Mouse (Mus musculus) forebrain, embryonic 12.5 days (tissue): Measurements from ENCODE around the gene Slc4a1. TPM values are rescaled to one million over a fixed set of nuclear protein-coding genes. Genes with fewer than 3 reads are reported as not detected.

Experiments used
- ATAC-seq: fragments of 200-750 bp; cut with Nextera tagmentation; 2 replicates; pipeline ENCODE4 v1.8.0; 2017; ENCODE audit warnings: moderate TSS enrichment; ENCODE audit not compliant: low FRiP score
- H3K27ac ChIP-seq: fragments of 300-500 bp; sonication (generic); 2 replicates; pipeline ENCODE4 v1.5.1; 2016; ENCODE audit warnings: mild to moderate bottlenecking
- H3K27me3 ChIP-seq: fragments of 300-500 bp; sonication (generic); 2 replicates; pipeline ENCODE4 v1.6.1; 2016; ENCODE audit warnings: mild to moderate bottlenecking
- H3K36me3 ChIP-seq: fragments of 300-500 bp; sonication (generic); replicated peaks from 2 replicates; pipeline ENCODE4 v1.6.1; 2016; ENCODE audit warnings: mild to moderate bottlenecking
- H3K4me1 ChIP-seq: fragments of 300-500 bp; sonication (generic); 2 replicates; pipeline ENCODE4 v1.6.1; 2016
- H3K4me2 ChIP-seq: fragments of 300-500 bp; sonication (generic); 2 replicates; pipeline ENCODE4 v1.6.1; 2016; ENCODE audit warnings: mild to moderate bottlenecking, moderate library complexity
- H3K4me3 ChIP-seq: fragments of 300-500 bp; sonication (generic); replicated peaks from 2 replicates; pipeline ENCODE4 v1.5.1; 2016; ENCODE audit warnings: mild to moderate bottlenecking
- H3K9ac ChIP-seq: fragments of 300-500 bp; sonication (generic); 2 replicates; pipeline ENCODE4 v1.6.1; 2016; ENCODE audit warnings: mild to moderate bottlenecking
- H3K9me3 ChIP-seq: fragments of 300-500 bp; sonication (generic); 2 replicates; pipeline ENCODE4 v1.6.1; 2016
- WGBS: fragments of 180-500 bp; shearing (Covaris S2); methylation state at CpG from one replicate; pipeline ENCODE4 v1.1.7; 2016; 5-methylcytosine and 5-hydroxymethylcytosine counted together
- polyA plus RNA-seq: library from polyadenylated mRNA; unstranded; fragments of >200 nt; fragmentation: Nextera tagmentation; extraction: Ambion mirVana; gene quantifications from 2 replicates; pipeline ENCODE4 v1.2.1, GENCODE M21; 2016

Slc4a1 gene
- polyA plus RNA-seq, 1 experiment from 2014 or later = 25.7 TPM

GRCm38 (mm10) chr11:102406401-102406800 is 40.4 kb upstream of the Slc4a1 start:
- H3K9ac ChIP-seq = peak overlapping the region; percentile 87
- no peak for ATAC-seq
- H3K9me3 ChIP-seq = no peaks in the 10 kb centered on the region
- WGBS = 14% methylated on average over 3 of the region's 3 CpGs
- no peaks in the 10 kb centered on the region; the same call in 1 of the 2 replicates for H3K27me3 ChIP-seq
- peaks cover 43% of the 10 kb centered on the region for H3K4me1 ChIP-seq
- H3K4me3 ChIP-seq = peak overlapping the region; percentile 80
- H3K4me2 ChIP-seq = peak overlapping the region; percentile 85
- peaks cover 35% of the 10 kb centered on the region for H3K36me3 ChIP-seq
- 0 out of 2 replicates have a peak overlapping the region, but pooled peaks have one; percentile 80 for H3K27ac ChIP-seq

DNA sequence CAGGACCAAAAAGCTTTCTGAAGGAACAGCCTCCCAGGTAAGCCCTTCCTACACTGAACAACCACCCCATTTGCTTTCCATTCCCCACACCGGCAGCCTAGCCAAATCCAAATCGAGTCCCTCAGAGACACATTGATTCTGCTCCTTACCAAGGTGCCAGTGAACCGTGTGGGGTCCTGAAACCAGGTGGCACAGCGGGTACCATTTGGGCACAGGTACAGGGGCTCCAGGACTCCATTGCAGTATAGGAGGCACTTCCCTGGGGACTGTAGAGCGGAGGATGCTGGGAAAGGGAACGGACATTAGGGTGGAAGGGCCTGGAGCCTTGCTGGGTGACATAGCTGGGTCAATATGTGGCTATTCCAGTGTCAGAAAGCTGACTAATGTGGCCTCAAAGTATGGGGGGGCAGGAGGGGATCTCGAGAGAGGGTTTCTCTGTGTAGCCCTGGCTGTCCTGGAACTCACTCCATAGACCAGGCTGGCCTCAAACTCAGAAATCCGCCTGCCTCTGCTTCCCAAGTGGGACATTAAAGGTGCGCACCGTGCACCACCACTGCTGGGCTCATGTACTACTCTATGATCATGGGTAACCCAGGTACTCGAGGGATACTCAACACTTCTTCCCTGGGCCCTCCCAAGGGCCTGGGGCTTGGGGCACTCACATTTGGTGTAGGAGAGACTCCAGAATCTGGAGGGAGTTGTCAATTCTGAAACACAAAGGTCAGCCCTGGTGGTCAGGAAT is 39.7 kb upstream of the Slc4a1 start:
- no peaks in the 10 kb centered on the region for H3K9me3 ChIP-seq
- H3K36me3 ChIP-seq = peaks cover 38% of the 10 kb centered on the region
- peak overlapping the region; percentile 80; the same call in 1 of the 2 replicates for H3K4me3 ChIP-seq
- peak overlapping the region; percentile 85 for H3K4me2 ChIP-seq
- H3K4me1 ChIP-seq = peaks cover 43% of the 10 kb centered on the region
- no peak overlapping the region for H3K27ac ChIP-seq
- peak overlapping the region; percentile 87 for H3K9ac ChIP-seq
- WGBS = 90% methylated on average over 11 of the region's 11 CpGs
- ATAC-seq = no peak
- H3K27me3 ChIP-seq = peaks cover 3% of the 10 kb centered on the region

DNA sequence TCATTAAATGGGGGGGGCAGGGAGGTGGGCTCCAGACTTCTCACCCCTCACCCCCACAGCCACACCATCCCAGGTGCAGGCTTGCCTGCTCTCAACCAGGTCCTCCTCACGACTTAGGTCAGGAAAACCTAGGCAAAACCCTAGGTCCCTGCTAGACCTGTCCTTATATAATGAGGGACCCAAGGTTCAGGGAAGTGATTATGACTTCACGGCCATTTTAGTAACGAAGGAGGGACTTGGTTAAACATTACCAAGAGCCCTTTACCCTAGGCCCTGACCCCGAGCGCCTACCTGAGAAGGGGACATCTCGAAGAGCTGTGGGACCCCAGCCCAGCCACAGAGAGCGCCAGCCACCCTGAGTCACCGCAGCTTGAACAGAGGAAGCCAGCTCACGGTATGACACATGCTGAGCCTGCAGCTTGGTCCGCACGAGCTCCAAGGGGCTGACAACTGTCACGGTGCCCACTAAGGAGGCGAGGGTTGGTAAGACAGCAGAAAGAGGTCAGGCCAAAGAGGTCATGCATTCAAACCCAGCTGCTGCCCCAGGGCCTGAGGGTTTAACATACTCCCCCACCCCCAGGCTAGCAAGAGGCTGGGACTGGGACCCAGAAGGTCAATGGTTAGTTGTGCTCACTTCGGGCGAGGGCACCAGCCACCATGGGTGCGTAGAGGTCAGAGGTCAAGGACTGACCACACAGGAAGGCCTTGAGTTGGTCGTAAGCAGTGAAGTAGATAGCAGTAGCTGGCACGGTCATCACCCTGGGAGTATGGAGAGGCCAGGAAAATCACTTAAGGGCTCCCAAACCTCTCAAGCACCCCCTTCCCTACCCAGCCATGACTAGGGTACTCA is 38.4 kb upstream of the Slc4a1 start:
- no peak for ATAC-seq
- Histone ChIP-seq H3K9ac (no peak overlapping the region), H3K4me1 (peaks cover 50% of the 10 kb centered on the region), H3K9me3 (no peaks in the 10 kb centered on the region), H3K36me3 (peaks cover 49% of the 10 kb centered on the region), H3K27ac (no peak overlapping the region), H3K27me3 (peaks cover 16% of the 10 kb centered on the region), H3K4me2 (peak overlapping the region; percentile 13; the same call in 1 of the 2 replicates), H3K4me3 (no peak overlapping the region)
- WGBS = 84% methylated on average over 18 of the region's 18 CpGs

GRCm38 (mm10) chr11:102403657-102404056 is 37.7 kb upstream of the Slc4a1 start:
- Histone ChIP-seq H3K9me3 (no peaks in the 10 kb centered on the region), H3K4me3 (no peak overlapping the region), H3K36me3 (peaks cover 55% of the 10 kb centered on the region), H3K9ac (no peak overlapping the region), H3K27me3 (peaks cover 23% of the 10 kb centered on the region), H3K4me2 (no peak overlapping the region), H3K27ac (no peak overlapping the region), H3K4me1 (peaks cover 52% of the 10 kb centered on the region)
- WGBS = 92% methylated on average over 11 of the region's 11 CpGs
- no peak for ATAC-seq

DNA sequence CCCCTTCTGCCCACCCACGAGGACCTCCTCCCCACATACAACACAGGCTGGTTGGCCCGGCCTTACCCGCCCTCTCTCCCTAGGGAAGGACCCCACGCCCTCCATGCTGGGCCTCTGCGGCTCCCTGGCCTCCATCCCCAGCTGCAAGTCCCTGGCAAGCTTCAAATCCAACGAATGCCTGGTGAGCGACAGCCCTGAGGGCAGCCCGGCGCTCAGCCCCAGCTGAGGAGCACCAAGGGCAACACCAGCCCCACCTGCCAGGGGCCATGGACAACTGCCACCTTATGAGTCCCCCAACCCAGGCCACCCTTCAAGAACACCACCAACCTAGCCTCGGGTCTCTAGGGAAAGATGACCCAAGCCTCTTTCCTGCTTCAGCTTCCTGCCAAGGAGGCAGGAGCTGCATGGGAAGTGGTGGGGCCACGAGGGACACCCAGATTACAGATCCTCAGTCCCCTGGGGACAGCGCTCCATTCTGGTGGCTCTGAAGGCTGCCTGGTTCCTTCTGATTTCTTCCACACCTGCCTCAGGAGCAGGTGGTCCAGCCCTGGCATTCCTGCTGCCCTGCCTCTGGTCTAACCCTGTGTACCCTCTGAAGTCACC is 36.0 kb upstream of the Slc4a1 start:
- Histone ChIP-seq H3K27me3 (peaks cover 33% of the 10 kb centered on the region), H3K4me2 (no peak overlapping the region), H3K4me3 (no peak overlapping the region), H3K9ac (no peak overlapping the region), H3K36me3 (peaks cover 55% of the 10 kb centered on the region), H3K27ac (no peak overlapping the region), H3K9me3 (no peaks in the 10 kb centered on the region), H3K4me1 (peaks cover 61% of the 10 kb centered on the region)
- 60% methylated on average over 12 of the region's 12 CpGs for WGBS
- ATAC-seq = no peak

GRCm38 (mm10) chr11:102400513-102401084 is 34.6 kb upstream of the Slc4a1 start:
- peaks cover 55% of the 10 kb centered on the region for H3K36me3 ChIP-seq
- peaks cover 33% of the 10 kb centered on the region for H3K27me3 ChIP-seq
- no peak overlapping the region for H3K4me3 ChIP-seq
- H3K4me2 ChIP-seq = no peak overlapping the region
- peaks cover 60% of the 10 kb centered on the region for H3K4me1 ChIP-seq
- ATAC-seq = no peak
- 31% methylated on average over 12 of the region's 12 CpGs for WGBS
- H3K9me3 ChIP-seq = no peaks in the 10 kb centered on the region
- no peak overlapping the region for H3K27ac ChIP-seq
- no peak overlapping the region for H3K9ac ChIP-seq

DNA sequence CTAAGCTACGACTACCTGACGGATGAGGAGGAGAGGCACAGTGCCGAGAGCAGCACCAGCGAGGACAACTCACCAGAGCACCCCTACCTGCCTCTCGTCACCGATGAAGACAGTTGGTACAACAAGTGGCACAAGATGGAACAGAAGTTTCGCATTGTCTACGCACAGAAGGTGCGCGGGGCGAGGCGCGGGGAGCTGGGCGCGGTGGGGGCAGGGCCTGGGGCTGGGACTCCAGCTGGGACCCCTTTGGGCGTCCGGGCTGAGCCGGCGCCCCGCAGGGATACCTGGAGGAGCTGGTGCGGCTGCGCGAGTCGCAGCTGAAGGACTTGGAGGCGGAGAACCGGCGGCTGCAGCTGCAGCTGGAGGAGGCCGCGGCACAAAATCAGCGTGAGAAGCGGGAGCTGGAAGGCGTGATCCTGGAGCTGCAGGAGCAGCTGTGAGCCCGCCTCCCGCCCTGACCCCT is 33.6 kb upstream of the Slc4a1 start:
- H3K4me2 ChIP-seq = peak overlapping the region; percentile 33
- H3K27me3 ChIP-seq = peaks cover 33% of the 10 kb centered on the region

DNA sequence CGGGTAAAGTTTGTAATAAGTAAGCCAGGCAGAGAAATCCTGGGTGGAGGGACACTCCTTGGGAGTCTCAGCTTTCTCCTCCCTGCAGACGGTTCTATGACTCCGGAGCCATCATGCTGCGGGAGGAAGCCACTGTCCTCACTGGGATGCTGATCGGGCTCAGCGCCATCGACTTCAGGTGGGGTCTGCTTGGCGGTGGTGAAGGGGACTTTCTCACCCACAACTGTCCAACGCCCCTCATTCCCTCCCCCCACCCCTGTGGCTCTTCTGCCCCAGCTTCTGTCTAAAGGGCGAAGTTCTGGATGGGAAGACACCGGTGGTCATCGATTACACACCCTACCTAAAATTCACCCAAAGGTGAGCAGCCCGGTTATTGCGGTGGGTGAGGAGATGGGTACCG is 33.1 kb upstream of the Slc4a1 start:
- Histone ChIP-seq H3K9ac (no peak overlapping the region), H3K4me3 (0 out of 2 replicates have a peak overlapping the region, but pooled peaks have one; percentile 2), H3K27ac (no peak overlapping the region), H3K36me3 (peaks cover 47% of the 10 kb centered on the region), H3K9me3 (no peaks in the 10 kb centered on the region), H3K27me3 (peaks cover 33% of the 10 kb centered on the region), H3K4me2 (no peak overlapping the region), H3K4me1 (peaks cover 63% of the 10 kb centered on the region)
- WGBS = 26% methylated on average over 15 of the region's 15 CpGs
- no peak for ATAC-seq

More for the DNA sequence above, 33.6 kb upstream of the Slc4a1 start:
- 4% methylated on average over 34 of the region's 34 CpGs for WGBS
- 0 out of 2 replicates have a peak overlapping the region, but pooled peaks have one; percentile 2 for H3K4me3 ChIP-seq
- H3K9me3 ChIP-seq = no peaks in the 10 kb centered on the region
- ATAC-seq = no peak
- no peak overlapping the region for H3K27ac ChIP-seq
- peaks cover 60% of the 10 kb centered on the region for H3K4me1 ChIP-seq
- H3K36me3 ChIP-seq = peaks cover 52% of the 10 kb centered on the region
- H3K9ac ChIP-seq = no peak overlapping the region; the same call in 1 of the 2 replicates

DNA sequence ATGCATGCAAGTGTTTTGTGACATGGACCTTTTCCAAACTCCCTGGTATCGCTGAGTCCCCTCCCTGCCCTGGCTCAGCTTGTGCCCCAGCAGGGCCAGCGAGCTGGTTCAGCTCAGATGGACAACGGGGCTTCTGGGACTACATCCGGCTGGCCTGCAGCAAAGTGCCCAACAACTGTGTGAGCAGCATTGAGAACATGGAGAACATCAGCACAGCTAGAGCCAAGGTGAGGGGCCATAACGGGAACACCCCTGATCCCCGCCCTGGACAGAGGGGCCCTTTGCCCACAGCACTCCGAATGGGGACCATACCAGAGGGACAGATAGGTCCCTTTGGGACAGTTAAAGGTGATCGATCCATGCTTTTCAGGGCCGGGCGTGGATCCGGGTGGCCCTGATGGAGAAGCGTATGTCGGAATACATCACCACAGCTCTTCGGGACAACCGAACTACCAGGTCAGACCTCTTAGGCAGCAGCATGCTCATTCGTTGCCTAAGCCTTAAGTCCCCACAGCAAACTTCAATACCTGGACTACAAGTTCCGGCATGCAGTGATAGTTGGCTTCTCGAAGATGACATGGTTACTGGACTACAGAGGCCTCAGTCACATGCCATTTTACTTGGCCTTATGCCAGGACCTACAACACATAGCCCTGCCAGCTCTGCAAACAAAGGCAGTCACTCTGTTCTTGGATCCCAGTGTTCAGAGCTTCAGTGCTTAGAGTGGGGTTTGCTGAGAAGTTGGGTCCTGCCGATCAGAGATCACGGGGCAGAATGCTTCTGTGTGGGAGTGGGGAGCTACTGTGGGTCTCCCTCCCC is 32.2 kb upstream of the Slc4a1 start:
- H3K4me1 ChIP-seq = peaks cover 70% of the 10 kb centered on the region
- H3K27me3 ChIP-seq = peaks cover 33% of the 10 kb centered on the region
- no peak overlapping the region for H3K9ac ChIP-seq
- no peak for ATAC-seq
- H3K36me3 ChIP-seq = peaks cover 38% of the 10 kb centered on the region
- H3K4me2 ChIP-seq = no peak overlapping the region
- H3K9me3 ChIP-seq = no peaks in the 10 kb centered on the region
- no peak overlapping the region for H3K4me3 ChIP-seq
- no peak overlapping the region for H3K27ac ChIP-seq
- WGBS = 80% methylated on average over 20 of the region's 20 CpGs

- H3K4me2 ChIP-seq = peak overlapping the region; percentile 89; the same call in 1 of the 2 replicates
- WGBS = 76% methylated on average over 7 of the region's 7 CpGs
- peaks cover 33% of the 10 kb centered on the region for H3K27me3 ChIP-seq
- peaks cover 23% of the 10 kb centered on the region for H3K36me3 ChIP-seq
- no peak overlapping the region for H3K9ac ChIP-seq
- no peak overlapping the region for H3K27ac ChIP-seq
- no peaks in the 10 kb centered on the region for H3K9me3 ChIP-seq
- peaks cover 74% of the 10 kb centered on the region for H3K4me1 ChIP-seq
- ATAC-seq = no peak
- no peak overlapping the region for H3K4me3 ChIP-seq
Measured at GRCm38 (mm10) chr11:102396671-102397141, 30.7 kb upstream of the Slc4a1 start.

GRCm38 (mm10) chr11:102396263-102396662 is 30.3 kb upstream of the Slc4a1 start:
- Histone ChIP-seq H3K27me3 (peaks cover 33% of the 10 kb centered on the region), H3K27ac (no peak overlapping the region), H3K4me1 (peaks cover 74% of the 10 kb centered on the region), H3K36me3 (peaks cover 20% of the 10 kb centered on the region; the same call in 1 of the 2 replicates), H3K4me2 (peak overlapping the region; percentile 89), H3K9me3 (no peaks in the 10 kb centered on the region), H3K9ac (no peak overlapping the region), H3K4me3 (peak overlapping the region; percentile 75)
- ATAC-seq = no peak
- 66% methylated on average over 6 of the region's 6 CpGs for WGBS
